Mouse (Mus musculus): Measurements from ENCODE around the gene Ovol1.

Gene Ovol1

DNA sequence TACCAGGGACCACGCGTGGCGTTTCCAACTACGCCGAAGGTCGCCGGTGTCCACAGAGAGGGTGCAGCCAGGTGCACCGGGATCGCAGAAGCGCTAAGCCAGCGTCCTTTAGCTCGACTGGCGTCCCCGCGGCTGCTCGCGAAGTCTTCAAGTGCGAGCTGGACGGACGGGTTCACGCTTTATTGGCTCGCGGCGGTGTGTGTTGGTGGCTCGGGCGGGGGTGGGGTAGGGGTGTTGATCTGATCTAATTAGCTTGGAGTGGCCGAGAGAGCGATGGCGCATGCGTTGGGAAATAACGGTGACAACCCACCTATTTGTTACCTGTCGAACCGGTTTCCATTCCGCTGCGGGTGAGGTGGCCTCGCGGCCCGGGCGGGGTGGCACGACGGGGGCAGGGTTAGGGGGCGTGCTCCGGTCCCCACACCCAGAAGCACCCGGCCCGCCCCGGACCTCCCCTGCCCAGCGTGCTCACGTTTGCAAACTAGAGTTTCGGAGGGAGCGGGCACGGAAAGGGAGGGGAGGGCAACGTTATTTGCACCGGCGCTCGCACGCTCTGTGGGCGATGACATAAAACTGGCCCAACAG lies at the start of gene Ovol1:
TSS of gene Ovol1 (minus strand) at position 190 of the 585 bp plus-strand sequence.
- no peak for DNase-seq

DNA sequence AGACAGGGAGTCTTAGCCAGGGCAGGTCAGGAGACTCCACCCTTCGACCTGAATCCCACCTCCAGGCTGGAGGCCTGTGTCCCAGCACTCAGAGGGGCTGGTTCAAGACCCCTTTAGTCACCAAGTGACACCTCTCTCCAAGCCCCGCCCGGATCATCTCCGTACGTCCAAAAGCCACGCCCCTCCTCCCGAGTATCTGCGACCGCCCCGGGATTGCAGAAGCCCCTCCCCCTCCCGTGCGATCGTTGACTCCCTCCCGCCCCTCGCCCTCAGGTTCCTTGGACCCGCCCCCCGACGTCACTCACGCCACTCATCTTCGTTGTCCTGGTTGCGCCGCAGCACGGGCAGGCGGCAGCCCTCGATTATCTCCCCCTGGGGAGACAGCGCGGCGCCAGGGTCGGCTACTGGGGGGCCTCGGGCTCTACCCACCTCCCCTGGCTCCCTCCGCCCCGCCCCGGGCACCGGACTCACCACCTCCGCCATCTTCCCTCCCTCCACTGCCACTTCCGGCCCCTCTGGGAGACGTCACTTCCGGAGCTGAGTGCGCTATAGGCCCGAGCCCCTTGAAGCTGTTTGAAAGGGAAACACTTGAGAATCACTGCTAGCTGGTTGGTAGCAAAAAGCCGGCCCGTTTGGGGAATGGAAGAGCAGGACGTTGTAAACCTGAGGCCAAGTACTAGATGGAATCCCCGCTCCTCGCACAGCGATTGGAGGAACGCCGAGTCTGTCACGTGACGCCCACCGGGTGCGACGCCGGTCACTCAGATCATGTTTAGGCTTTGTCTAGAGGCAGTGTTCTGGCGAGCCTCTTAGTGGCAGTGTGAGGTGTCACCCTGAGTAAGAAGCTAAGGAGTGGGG lies 49.3 kb upstream of the Ovol1 start, which contains the start of gene Kat5:
TSS of gene Kat5 (minus strand) at position 691 of the 858 bp plus-strand sequence.
- peak; percentile 96 for DNase-seq

DNA sequence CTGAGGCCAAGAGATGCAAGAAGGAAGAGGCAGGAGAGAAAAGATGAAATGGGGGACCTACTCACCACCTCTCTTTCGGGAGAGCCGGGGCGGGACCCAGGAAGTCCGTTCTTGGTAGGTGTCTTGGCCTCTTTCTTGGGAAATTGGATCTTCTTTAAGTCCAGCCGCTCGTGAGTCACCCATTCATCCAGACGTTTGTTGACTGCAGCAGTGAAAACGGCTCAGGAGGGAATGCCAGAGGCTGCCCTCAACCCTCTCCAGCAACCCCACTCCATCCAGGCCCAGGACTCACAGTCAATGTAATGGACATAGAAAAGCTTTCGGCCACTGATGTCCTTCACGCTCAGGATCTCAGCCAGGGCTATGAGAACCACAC lies 48.7 kb upstream of the Ovol1 start:
- no peak for DNase-seq

DNA sequence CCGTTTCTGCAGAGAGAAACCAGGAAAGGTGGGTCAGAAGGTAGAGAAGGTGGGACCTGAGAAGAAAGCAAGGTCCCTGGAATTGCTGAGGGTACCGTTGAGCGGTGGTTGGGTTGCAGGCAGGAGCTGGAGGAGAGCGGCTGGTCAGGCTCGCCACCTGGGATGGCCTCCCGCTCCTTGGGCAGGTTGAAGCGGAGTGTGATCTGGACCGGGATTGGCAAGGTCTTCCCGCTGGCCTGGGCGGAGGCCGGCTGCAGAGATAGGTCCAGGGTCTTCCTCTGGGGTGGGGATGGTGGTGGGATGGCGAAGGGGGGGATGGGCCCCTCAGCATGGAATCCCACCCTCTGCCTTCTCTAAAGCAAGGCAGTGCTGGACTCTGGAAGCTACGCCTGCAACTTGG lies 48.3 kb upstream of the Ovol1 start:
- DNase-seq: no peak

DNA sequence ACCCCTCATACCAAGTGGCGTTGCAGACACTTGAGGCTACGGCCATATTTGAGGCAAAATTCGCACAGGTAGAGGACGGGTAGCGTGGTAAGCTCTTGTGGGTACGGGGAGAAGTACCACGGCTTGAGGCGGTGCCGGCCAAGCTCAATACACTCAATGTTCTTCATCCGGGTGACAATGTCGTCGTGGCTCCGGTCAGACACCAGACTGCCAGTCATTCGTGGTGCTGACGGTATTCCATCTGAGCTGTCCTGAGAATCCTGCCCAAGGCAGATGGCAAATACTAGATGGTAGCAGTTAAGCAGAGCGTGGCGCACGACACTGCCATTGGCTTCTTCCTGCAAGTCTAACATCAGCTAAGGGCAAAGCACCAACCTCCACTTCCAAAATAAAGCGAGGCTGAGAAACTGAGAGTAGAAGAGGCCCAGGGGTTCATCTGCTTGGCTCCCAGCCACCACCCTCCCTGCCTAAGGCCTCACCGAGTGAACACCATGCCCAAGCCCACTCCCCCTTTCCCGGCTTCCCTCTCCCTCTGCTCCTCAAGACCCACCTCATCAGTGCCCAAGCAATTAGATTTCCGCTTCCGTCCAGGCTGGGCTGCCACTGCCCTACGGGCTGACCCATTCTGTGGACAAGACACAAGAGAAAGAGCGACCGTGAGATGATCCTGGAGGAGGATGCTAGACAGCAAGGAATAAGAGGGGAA lies 47.4 kb upstream of the Ovol1 start:
- no peak for DNase-seq

DNA sequence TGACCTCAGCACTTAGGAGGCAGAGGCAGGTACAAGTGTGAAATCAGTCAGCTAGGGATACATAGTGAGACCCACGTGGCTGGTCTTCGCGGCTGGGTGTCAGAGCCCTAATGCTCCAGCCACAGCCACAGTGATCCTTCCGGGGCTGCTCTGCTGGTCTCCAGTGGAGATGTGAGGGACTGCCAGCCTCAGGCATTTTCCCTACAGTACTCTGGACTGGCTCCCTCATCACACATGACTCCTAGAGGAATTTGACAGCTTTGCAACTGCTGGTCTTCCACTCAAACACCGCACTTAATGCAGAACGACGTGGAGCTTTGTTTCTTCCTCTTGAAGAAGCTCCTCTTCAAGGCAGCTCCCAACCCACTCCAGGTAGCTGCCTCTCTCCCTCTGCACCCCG lies 45.8 kb upstream of the Ovol1 start:
- DNase-seq: no peak

DNA sequence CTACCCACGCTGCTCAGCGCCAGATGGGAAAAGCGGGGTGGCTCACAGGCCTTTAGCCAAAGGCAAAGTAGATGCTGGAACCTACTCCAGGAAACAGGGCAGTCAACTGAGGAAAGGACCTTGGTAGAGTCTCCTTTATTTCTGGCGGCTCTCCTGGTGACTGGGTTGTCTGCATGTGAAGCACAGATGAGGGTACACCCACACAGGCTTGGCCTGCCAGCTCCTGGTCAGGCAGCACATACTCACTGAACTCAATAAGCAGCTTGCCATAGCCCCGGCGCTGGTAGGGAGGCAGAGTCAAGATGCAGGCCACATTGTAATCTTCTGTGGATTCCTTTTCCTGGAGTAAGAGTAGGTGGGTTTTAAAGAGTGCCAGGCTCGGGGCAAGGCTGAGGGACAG lies 44.7 kb upstream of the Ovol1 start:
- no peak for DNase-seq

DNA sequence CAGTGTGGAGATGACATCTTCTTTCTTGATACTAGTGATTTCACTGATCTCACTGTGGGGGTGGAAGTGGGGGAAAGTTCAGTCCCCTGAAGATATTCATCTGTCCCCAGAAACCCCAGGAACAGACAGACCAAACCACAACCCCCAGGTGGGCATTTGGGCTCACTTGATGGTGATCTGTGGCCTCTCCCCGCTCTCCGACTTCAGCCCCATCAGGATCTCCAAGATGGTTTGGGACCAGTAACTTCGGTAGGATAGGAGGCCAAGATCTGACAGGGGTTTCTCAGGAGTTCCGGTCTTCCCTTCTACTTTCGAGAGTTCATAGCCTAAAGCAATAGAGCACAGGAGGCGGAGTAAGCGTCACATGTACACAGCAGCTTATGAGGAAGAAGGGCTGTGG lies 43.2 kb upstream of the Ovol1 start:
- no peak for DNase-seq

DNA sequence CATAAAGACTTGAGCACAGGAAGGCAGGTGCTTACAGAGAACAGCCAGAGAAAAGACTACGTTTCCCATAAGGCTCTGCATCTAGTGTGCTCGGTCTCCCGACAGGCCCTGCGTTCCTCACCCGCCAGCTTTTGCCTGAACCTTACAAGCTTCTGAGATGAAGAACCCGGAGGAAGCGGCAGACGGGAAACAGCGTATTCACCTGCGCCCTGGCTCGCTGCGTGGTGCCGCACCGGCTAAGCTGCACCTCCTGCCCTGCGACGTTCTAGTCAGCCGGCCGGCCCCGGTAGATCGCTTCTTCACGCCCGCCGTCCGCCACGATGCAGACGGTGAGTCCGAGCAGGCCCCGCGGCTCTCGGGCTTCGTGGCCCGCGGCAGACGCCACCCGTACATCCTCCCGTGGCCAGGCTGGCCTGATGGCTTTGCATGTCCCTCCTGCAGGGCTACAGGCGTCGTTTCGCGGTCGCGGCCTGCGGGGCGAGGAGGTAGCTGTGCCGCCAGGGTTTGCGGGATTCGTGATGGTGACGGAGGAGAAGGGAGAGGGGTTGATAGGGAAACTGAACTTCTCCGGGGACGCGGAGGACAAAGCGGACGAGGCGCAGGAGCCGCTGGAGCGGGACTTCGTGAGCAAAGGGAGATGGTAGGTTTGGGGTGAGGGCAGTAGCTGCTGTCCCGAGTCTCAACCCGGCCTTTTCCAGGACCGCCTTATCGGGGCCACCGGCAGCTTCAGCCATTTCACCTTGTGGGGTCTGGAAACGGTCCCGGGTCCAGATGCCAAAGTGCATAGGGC lies 41.5 kb upstream of the Ovol1 start, which contains the start of gene Rnaseh2c:
TSS of gene Rnaseh2c (plus strand) at position 122 of the 790 bp plus-strand sequence.
- peak; percentile 81 for DNase-seq

DNA sequence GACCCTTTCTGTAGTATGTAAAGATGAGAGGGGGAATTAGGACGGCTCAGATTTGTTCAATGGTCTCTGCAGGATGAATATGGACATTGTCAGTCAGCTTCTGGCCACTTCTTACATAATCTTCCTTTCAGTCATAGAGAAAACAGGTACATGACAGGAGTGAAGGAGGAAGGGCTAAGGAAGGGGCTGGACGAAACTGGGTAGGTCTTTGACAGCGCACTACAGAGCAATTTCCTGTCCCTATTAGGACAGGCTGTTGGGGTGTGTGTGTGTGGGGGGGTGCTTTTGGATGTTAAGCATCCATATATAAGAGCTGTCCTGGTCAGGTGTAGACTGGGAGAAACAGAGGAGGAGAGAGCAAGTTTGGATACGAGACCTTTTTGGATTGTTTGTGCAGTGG lies 38.8 kb upstream of the Ovol1 start:
- no peak for DNase-seq

DNA sequence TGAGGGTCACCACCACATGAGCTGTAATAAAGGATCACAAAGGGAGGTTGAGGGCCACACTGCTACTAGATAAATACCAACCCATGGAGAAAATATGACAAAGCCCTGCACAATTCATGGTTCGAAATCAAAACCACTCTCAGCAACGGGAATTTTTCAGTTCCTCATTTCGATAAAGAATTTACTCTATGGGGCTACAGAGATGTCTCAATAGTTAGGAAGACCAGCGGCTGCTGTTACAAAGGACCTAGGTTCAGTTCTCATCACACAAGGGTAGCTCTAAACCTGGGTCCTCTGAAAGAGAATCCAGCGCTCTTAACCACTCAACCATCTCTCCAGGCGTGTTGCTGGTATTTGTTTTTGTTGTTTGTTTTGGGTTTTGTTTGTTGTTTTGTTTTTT lies 31.4 kb upstream of the Ovol1 start:
- DNase-seq: no peak

DNA sequence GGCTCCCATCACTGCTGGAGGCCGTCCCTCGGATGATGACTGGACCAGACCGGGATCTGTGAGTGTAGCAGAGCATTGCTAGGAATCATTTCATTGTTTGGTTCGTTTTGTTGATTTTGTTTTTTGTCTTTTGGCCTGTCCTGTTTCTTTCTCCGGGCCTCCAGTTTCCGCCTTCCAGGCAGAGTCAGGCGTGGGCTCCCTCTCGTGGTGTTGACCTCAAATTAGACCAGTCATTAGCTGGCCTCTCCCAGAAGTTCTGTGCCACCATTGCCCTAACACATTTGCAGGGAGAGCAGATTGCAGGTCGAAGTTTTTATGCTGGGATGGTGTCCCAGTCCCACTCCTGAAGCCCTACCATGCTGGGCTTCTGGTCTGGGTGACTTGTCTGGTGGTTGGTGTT lies 28.7 kb upstream of the Ovol1 start:
- DNase-seq: no peak

DNA sequence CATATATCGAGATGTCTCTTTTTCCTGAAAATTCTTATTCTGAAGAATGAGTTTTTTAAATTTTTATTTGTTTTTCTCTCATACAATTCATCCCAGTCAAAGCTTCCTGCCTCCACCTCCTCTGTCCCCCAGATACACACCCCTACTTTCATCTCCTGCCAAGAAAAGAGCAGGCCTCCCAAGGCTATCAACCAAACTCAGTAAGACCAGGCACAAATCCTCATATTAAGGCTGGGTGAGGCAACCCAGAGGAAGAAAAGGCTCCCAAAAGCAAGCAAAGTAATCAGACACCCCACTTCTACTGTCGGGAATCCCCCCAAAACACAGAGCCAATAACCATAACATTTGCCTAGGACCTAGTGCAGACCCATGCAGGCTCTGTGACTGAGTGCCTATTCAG lies 21.5 kb upstream of the Ovol1 start:
- no peak for DNase-seq

DNA sequence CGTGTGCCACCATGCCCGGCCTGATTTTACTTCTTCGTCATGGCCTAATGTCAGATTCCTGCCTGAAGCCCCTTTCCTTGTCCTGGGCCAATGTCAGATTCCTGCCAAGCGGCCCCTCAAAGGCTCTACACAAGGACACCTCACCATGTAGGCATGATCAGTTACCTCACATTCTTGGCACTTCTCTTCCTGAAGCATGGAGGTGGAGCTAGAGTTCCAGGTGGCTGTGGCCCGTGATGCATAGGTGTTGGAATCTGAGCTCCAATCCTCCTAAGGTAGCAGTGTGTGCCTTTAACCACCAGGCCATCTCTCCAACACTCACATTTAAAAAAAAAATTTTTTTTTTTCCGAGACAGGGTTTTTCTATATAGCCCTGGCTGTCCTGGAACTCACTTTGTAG lies 20.3 kb upstream of the Ovol1 start:
- no peak for DNase-seq

DNA sequence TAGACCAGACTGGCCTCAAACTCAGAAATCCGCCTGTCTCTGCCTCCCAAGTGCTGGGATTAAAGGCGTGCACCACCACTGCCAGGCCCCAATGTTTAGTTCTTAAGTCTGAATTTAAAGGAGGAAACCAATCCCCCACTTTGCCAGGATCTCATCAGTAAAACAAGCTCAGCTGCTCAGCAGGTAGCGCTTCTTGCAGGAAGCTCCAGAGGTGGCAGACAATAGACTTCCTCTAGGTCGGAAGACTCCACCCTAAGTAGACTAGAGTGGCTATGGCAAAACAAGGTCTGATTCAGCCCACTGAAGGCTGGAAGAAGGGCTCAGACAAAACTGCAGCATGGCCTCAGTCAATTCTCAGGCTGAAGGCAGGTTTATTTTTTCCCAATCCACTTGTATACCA lies 19.5 kb upstream of the Ovol1 start:
- DNase-seq: no peak

DNA sequence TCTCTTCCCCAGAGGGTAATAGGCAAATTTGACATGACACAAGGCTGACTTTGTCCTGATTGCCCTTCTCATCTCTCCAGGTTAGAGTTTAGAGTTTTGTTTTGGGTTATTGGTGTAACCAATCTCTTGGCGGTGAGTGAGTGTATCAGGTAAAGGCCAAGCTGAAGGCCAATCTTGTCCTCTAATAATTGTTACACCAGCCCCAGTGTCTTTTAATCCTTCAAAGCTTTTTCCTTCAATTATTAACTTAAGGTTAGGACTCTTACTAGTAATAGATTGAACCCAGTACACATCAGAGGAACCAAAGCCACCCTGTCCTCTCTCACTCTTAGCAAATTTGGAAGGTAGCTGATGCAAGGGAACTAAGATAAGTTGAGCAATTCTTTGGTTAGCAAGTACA lies 14.9 kb upstream of the Ovol1 start:
- no peak for DNase-seq

DNA sequence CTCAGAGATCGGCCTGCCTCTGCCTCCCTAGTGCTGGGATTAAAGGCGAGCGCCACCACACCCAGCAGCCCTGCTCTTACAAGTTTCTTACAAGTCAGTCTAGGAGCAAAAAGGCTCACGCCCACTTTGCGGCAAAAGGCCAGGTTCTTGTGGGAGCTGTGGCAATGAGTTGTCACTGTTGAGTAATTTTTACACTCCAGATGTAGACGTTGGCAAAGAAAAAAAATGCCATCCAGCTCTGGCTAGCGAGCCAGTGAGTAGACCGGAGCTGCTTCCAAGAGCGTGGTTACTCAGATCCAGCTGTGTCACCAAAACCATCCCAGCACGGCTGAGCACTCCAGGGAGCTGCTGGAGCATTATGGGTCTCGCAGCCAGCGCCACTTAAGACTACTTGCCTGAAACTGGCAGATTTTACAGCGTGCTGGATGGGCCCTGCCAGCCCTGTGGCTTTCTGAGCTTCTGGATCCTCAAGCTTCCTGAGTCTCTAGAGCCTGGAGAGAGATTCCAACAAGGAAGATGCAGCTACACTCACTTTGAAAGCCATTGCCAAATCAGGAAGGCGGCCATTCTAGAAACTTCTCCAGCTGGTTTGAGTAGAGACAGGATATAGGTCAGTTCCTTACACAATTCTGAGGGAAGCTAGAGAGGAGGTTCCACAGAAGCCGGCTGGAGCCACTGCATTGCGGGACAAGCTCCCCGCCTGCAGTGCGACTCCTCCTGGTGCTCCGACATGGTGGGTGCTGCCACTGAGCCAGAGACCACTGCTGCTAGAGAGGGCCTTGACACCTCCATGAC lies 12.1 kb upstream of the Ovol1 start:
- DNase-seq: peak; percentile 62

DNA sequence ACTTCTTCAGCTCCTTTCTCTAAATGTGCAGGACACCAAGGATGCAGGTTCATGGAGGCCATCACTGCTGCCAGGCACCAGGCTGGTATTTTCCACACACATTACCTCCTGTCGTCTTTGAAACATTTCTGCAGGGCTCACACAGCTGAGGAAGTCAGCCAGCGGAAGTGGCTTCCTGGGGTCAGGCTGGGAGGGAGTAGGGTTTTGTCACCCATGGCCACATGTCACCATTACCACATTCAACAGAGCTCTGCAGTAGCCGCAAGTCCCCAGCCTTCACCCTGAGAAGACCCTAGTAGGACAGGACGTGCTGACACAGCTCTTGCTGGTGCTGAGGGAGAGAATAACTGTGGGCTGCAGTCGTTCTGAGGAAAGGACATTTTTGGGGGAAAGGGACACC lies 11.4 kb upstream of the Ovol1 start:
- no peak for DNase-seq

DNA sequence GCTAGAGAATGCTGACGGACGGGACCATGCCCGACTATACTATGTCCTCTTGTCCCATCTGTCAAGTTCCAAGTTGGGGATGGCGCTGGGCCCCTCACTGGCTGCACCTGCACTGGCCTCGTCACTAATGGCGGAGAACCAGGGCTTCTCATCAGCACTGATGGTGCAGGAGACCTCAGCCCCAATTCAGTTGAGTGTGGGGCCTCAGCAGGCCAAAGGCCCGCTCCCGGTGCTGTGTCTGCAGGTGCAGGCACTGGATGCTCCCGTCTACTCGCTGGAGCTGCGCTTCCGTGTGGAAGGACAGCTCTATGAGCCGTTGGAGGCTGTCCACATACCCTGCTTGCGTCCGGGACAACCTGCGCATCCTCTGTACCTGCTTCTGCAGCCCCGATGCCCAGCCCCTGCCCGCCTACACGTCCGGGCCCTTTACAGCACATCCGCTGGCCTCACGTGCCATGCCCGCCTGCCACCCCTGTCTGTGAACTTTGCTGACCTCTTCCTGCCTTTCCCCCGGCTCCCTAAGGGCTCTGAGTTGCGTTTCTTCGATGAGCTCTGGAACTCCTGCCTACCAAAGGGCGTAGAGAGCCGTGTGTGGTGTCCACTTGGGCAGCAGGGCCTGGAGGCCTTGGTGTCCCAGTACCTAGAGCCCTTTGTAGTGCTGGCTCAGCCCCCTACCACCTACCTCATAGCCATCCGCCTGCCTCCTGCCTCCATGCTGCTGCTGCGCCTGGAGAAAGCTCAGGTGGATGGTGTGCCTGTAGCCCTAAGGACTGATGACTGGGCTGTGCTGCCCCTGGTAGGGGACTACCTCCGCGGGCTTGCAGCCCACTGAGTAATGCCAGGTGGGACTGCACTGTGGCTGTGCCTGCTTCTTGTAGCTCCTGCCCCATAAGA lies 10.2 kb upstream of the Ovol1 start:
- no peak for DNase-seq

DNA sequence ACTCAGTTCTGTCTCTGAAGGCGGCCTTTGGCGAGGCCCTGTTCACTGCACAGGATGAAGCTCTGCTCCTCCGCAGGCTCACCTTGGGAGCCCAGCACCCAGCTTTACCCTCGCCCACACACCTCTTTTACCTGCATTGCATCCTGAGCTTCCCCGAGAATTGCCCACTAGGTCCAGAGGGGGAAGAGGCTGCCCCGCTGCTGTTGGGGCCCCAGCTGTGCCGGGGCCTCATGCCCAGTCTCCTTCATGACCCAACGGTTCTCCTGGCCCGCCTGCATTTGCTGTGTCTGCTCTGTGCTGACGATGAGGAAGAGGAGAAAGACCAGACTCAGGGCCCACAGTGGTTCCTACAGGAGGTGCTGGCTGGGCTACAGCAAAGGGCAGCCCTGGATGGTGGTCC lies 9.1 kb upstream of the Ovol1 start:
- DNase-seq: no peak

DNA sequence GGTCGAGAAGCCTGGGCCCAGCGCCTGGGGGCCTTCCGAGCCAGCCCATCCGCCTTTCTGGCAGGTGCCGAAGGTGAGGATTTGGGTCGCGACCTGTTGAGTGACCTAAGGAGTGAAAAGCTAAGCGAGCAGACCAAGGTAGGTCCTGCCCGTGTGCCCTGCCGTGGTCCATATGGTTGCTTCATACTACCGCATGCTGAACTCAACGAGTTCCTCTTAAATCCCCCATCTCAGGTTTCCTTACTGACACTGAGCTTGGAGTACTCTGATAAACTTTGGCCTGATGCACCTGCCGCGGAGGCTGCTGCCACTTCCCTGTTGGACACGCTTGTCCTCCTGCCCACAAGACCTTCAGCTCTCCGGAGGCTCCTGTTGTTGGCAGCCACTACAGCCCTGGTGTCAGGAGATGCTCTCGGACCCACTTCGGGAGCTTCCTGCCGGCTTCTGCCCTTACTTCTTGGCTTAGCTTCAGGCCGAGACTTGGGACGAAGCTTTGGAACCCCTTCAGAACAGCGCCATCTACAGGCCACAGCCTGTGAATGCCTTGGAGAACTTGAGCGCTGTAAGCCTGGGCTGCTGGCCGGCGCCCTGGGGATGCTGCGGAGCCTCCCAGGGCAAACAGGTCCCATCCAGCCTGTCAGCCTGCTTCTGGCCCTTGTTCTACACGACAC lies 8.2 kb upstream of the Ovol1 start:
- DNase-seq: peak; percentile 77

All from right cerebral cortex, postnatal 25 days (tissue).